Mouse (Mus musculus) liver, adult 2 months (tissue): ENCODE results near the gene Hoxd9.

Experiments used
- CTCF ChIP-seq: fragments of 200-500 bp; IDR thresholded peaks from 2 replicates; pipeline ENCODE4 v1.5.1; 2011; ENCODE audit warnings: low read depth, low read length, control low read depth
- POLR2A ChIP-seq: fragments of 200-500 bp; IDR thresholded peaks from 2 replicates; pipeline ENCODE4 v1.6.1; 2011; ENCODE audit warnings: low read length, control low read depth; ENCODE audit not compliant: insufficient read depth; ENCODE audit errors: extremely low read depth

DNA sequence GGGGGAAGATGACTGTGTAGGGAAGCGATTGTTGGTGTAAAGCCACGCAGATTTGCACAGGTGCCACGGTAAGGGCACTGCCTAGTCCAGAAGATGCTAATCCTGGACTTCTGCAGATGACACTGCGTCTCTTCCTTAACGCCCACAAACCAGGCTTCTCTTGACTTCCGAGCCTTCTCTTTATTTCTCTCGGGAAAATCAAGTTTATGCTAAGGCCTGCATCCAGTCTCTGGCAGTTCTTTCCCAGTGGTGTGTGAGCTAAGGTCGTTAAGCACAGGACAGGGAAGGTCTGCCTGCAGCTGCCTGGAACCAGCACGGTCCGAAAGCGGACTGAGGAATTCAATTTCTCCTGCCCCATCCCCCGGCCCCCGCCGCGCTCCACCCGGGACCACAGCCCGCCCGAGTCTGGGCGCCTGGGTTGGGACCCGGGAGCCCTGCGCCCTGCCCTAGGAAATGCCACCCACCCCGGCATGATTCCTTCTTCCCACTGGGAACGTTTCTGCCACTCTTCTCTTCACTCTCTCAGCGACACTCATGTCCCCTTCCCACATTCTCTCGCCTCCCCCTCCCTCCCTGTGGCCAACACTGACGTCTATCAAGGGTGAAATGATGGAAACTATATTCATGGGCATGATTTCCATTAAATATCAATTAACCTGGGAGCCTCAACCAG lies 6.3 kb downstream of the Hoxd9 start:
- TF ChIP-seq CTCF (no peak), POLR2A (no peak)
